Mouse (Mus musculus) forelimb bud, embryonic 11.5 days (tissue): ENCODE data around the gene Glb1.
"Not testable (repeated sequence)": the region's sequence is repeated elsewhere in the genome, so short reads cannot be mapped to it uniquely, and the experiment has no call there.

ENCODE experiments used
- DNase-seq: peaks from one replicate; pipeline ENCODE4 v3.0.0-alpha.2; 2012; ENCODE audit warnings: low read depth, low spot score

Glb1 gene

GRCm38 (mm10) chr9:114400949-114401684 lies at the start of gene Glb1, which contains the start of gene Tmppe:
Glb1 (plus strand) TSS chr9:114401076.
Tmppe (plus strand) TSS chr9:114401105.
- peak; percentile 87 for DNase-seq

GRCm38 (mm10) chr9:114367783-114368470 lies 32.9 kb upstream of the Glb1 start:
- peak; percentile 66 for DNase-seq

- DNase-seq: no peak
Observed at GRCm38 (mm10) chr9:114368471-114368858, 32.4 kb upstream of the Glb1 start.

- DNase-seq: not testable (repeated sequence)
Observed at GRCm38 (mm10) chr9:114369389-114369788, 31.5 kb upstream of the Glb1 start.

- DNase-seq: not testable (repeated sequence)
Observed at GRCm38 (mm10) chr9:114371717-114372116, 29.2 kb upstream of the Glb1 start.

GRCm38 (mm10) chr9:114375276-114375962 lies 25.5 kb upstream of the Glb1 start:
- DNase-seq: no peak

- no peak for DNase-seq
Observed at GRCm38 (mm10) chr9:114377168-114377567, 23.7 kb upstream of the Glb1 start.

- DNase-seq: no peak
Observed at GRCm38 (mm10) chr9:114379871-114380270, 21.0 kb upstream of the Glb1 start.

GRCm38 (mm10) chr9:114380881-114381733 lies 19.8 kb upstream of the Glb1 start:
- peak; percentile 70 for DNase-seq

GRCm38 (mm10) chr9:114382936-114383710 lies 17.8 kb upstream of the Glb1 start:
- no peak for DNase-seq

- no peak for DNase-seq
Observed at GRCm38 (mm10) chr9:114384691-114385090, 16.2 kb upstream of the Glb1 start.

- DNase-seq: no peak
Observed at GRCm38 (mm10) chr9:114385160-114385559, 15.7 kb upstream of the Glb1 start.

GRCm38 (mm10) chr9:114387086-114387485 lies 13.8 kb upstream of the Glb1 start:
- no peak for DNase-seq

- no peak for DNase-seq
Observed at GRCm38 (mm10) chr9:114388288-114388687, 12.6 kb upstream of the Glb1 start.

GRCm38 (mm10) chr9:114388701-114389370 lies 12.0 kb upstream of the Glb1 start:
- DNase-seq: no peak

GRCm38 (mm10) chr9:114389371-114389904 lies 11.4 kb upstream of the Glb1 start:
- peak; percentile 21 for DNase-seq

GRCm38 (mm10) chr9:114389905-114390748 lies 10.7 kb upstream of the Glb1 start, which contains the start of gene Crtap:
Crtap (minus strand) TSS chr9:114390675.
- DNase-seq: peak; percentile 62

GRCm38 (mm10) chr9:114390749-114391075 lies 10.2 kb upstream of the Glb1 start:
- no peak for DNase-seq

GRCm38 (mm10) chr9:114394136-114394535 lies 6.7 kb upstream of the Glb1 start:
- not testable (repeated sequence) for DNase-seq
